Comparison of ENCODE assay signal across 8 mouse cellular contexts in genomic region chr10:78159906-78160305, GRCm38 (mm10). TPM values are rescaled to one million over a fixed set of nuclear protein-coding genes. Genes with fewer than 3 reads are reported as not detected.
DNase-seq lines count a peak whose midpoint lies in the region; ATAC-seq and TF ChIP-seq lines count a peak whose summit lies in the region.

No protein-coding gene starts in this region.

- H3K79me2 ChIP-seq in MEL (ENCODE audit: control insufficient read depth, insufficient read depth, low read length, poor library complexity): no peaks in the 10 kb centered on the region

- TF ChIP-seq EP300 in MEL (IDR thresholded peaks at IDR 0.05; ENCODE audit: low read depth in 1 of 2, low read length in 2 of 2): no peak
- no peak for TF ChIP-seq EP300 in lung, postnatal 0 days (IDR thresholded peaks at IDR 0.05)

- peak overlapping the region; percentile 13 for H3K9ac ChIP-seq in MEL (ENCODE audit: control insufficient read depth, low read depth, low read length, poor library complexity, severe bottlenecking)
- H3K9ac ChIP-seq in lung, postnatal 0 days (replicated peaks; ENCODE audit: low read depth): no peak overlapping the region

- peak; percentile 89 for TF ChIP-seq RAD21 in MEL (IDR thresholded peaks at IDR 0.05; ENCODE audit: low read depth, low read length)

- TF ChIP-seq CTCF in MEL (IDR thresholded peaks at IDR 0.05 in 2 of 3, conservative IDR thresholded peaks at IDR 0.05 in 1 of 3; ENCODE audit: control insufficient read depth in 1 of 3, insufficient read depth in 1 of 3, low read depth in 2 of 3, low read length in 3 of 3, poor library complexity in 1 of 3, severe bottlenecking in 1 of 3): peak; percentile 80 to 97 (median 91)
- TF ChIP-seq CTCF in lung, postnatal 0 days (IDR thresholded peaks at IDR 0.05): peak; percentile 97

- WGBS in hindbrain, embryonic 10.5 days: 2% methylated on average over 7 of the region's 7 CpGs
- WGBS in lung, postnatal 0 days: 8% methylated on average over 7 of the region's 7 CpGs

- peak; percentile 83 for DNase-seq in MEL (ENCODE audit: low read depth, low spot score)
- peak; percentile 86 for DNase-seq in cerebellum, adult 8-10 months
- peak; percentile 86 for DNase-seq in forelimb bud, embryonic 11.5 days (ENCODE audit: low read depth, low spot score)
- peak; percentile 84 for DNase-seq in hindbrain, embryonic 10.5 days (ENCODE audit: low spot score)
- peak; percentile 76 for DNase-seq in layer of hippocampus, adult 9-11 months
- peak; percentile 92 for DNase-seq in lung, postnatal 0 days (ENCODE audit: low spot score)
- peak; percentile 69 for DNase-seq in ovary, postnatal 10 days (ENCODE audit: low spot score)
- DNase-seq in thymus, postnatal 0 days (ENCODE audit: low spot score): peak; percentile 80

- TF ChIP-seq POLR2A in MEL (IDR thresholded peaks at IDR 0.05; ENCODE audit: control insufficient read depth in 1 of 2, insufficient read depth in 1 of 2, low read depth in 1 of 2, low read length in 2 of 2, poor library complexity in 1 of 2): peak in 1 of 2 experiments; percentile 25; a peak in 1 of 4 replicates

- no peaks in the 10 kb centered on the region for H3K9me3 ChIP-seq in MEL (replicated peaks; ENCODE audit: insufficient read depth, low read length)
- H3K9me3 ChIP-seq in hindbrain, embryonic 10.5 days: no peaks in the 10 kb centered on the region
- no peaks in the 10 kb centered on the region for H3K9me3 ChIP-seq in lung, postnatal 0 days (ENCODE audit: low read length)

- H3K36me3 ChIP-seq in MEL (ENCODE audit: control insufficient read depth in 1 of 2, insufficient read depth in 2 of 2, low read length in 2 of 2): no peaks in the 10 kb centered on the region
- H3K36me3 ChIP-seq in hindbrain, embryonic 10.5 days: peaks cover 41% of the 10 kb centered on the region
- 0 out of 2 replicates have a peak, but pooled peaks cover 6% of the 10 kb centered on the region for H3K36me3 ChIP-seq in lung, postnatal 0 days (ENCODE audit: insufficient read depth, low read length)

- peak; percentile 77 for ATAC-seq in lung, postnatal 0 days

- no peak overlapping the region for H3K27ac ChIP-seq in MEL (ENCODE audit: control insufficient read depth, low read depth, low read length)
- H3K27ac ChIP-seq in hindbrain, embryonic 10.5 days: 0 out of 2 replicates have a peak overlapping the region, but pooled peaks have one; percentile 4
- peak overlapping the region; percentile 59; the same call in 1 of the 2 replicates for H3K27ac ChIP-seq in lung, postnatal 0 days (ENCODE audit: low read length)

- peak overlapping the region; percentile 46 for H3K4me2 ChIP-seq in lung, postnatal 0 days (replicated peaks; ENCODE audit: low read depth, low read length)

- H3K27me3 ChIP-seq in MEL (ENCODE audit: control insufficient read depth in 1 of 2, insufficient read depth in 2 of 2, low read length in 2 of 2): no peaks in the 10 kb centered on the region
- H3K27me3 ChIP-seq in hindbrain, embryonic 10.5 days (ENCODE audit: insufficient read depth, poor library complexity, severe bottlenecking): no peaks in the 10 kb centered on the region
- no peaks in the 10 kb centered on the region for H3K27me3 ChIP-seq in lung, postnatal 0 days (replicated peaks; ENCODE audit: insufficient read depth, low read length)

- peak overlapping the region; percentile 42 to 48 for H3K4me3 ChIP-seq in MEL (ENCODE audit: control insufficient read depth in 1 of 2, insufficient read depth in 1 of 2, low read depth in 2 of 2, low read length in 2 of 2)
- peak overlapping the region; percentile 24; the same call in 1 of the 2 replicates for H3K4me3 ChIP-seq in hindbrain, embryonic 10.5 days
- H3K4me3 ChIP-seq in lung, postnatal 0 days (ENCODE audit: low read depth, low read length): no peak overlapping the region

- H3K4me1 ChIP-seq in MEL (ENCODE audit: control insufficient read depth in 1 of 2, insufficient read depth in 2 of 2, low read length in 2 of 2): no peaks in the 10 kb centered on the region
- peaks cover 9% of the 10 kb centered on the region for H3K4me1 ChIP-seq in hindbrain, embryonic 10.5 days (replicated peaks)
- peaks cover 7% of the 10 kb centered on the region for H3K4me1 ChIP-seq in lung, postnatal 0 days (ENCODE audit: insufficient read depth, low read depth, low read length)

TF ChIP-seq in MEL, 35 proteins besides CTCF, POLR2A, EP300 and RAD21:
- TF ChIP-seq SMC3 (IDR thresholded peaks at IDR 0.05; ENCODE audit: low read depth, low read length) (peak; percentile 92), SIN3A (IDR thresholded peaks at IDR 0.05; ENCODE audit: low read length) (0 out of 2 replicates have a peak, but pooled peaks have one; percentile 26), ZC3H11A (IDR thresholded peaks at IDR 0.05; ENCODE audit: low read depth, low read length) (peak; percentile 77), MEF2A (IDR thresholded peaks at IDR 0.05; ENCODE audit: extremely low read depth, insufficient replicate concordance, low read depth, low read length, poor library complexity, severe bottlenecking) (no peak), ELF1 (IDR thresholded peaks at IDR 0.05; ENCODE audit: low read depth, low read length) (no peak), HCFC1 (IDR thresholded peaks at IDR 0.05; ENCODE audit: low read depth, low read length) (0 out of 2 replicates have a peak, but pooled peaks have one; percentile 31), BHLHE40 (IDR thresholded peaks at IDR 0.05; ENCODE audit: borderline replicate concordance, low read depth, low read length) (0 out of 2 replicates have a peak, but pooled peaks have one; percentile 18)

RNA-seq across cellular contexts. Expression of gene D10Jhu81e, which starts 9.7 kb away (rescaled TPM):
- 44.8 and 50.6 TPM in 2 replicates for total RNA-seq in MEL (2012; rRNA removed)
- 10 to 100 TPM in 1 of 2 experiments, not detected in 1; 57.4 TPM for polyA plus RNA-seq in MEL (2012; ENCODE audit: insufficient read depth in 1 of 2, insufficient read length in 2 of 2, low read depth in 1 of 2, low replicate concordance in 2 of 2, missing spikeins in 1 of 2)
- polyA plus RNA-seq in hindbrain, embryonic 10.5 days (2016; fragmentation: Nextera tagmentation; extraction: Ambion mirVana): 17.1 and 28.7 TPM in 2 replicates
- 24.8 and 27.0 TPM in 2 replicates for polyA plus RNA-seq in lung, postnatal 0 days (2015; fragmentation: Nextera tagmentation; extraction: Ambion mirVana)
- polyA plus RNA-seq in thymus, postnatal 0 days (2015; fragmentation: Nextera tagmentation; extraction: Ambion mirVana): 28.9 and 31.2 TPM in 2 replicates

RNA-seq across cellular contexts. Expression of gene Pwp2, which starts 25.0 kb away (rescaled TPM):
- 73.8 and 91.5 TPM in 2 replicates for total RNA-seq in MEL (2012; rRNA removed)
- 10 to 100 TPM; 49.6 to 62.4 TPM for polyA plus RNA-seq in MEL (2012; ENCODE audit: insufficient read depth in 1 of 2, insufficient read length in 2 of 2, low read depth in 1 of 2, low replicate concordance in 2 of 2, missing spikeins in 1 of 2)
- polyA plus RNA-seq in hindbrain, embryonic 10.5 days (2016; fragmentation: Nextera tagmentation; extraction: Ambion mirVana): 23.3 and 27.0 TPM in 2 replicates
- 5.8 and 6.4 TPM in 2 replicates for polyA plus RNA-seq in lung, postnatal 0 days (2015; fragmentation: Nextera tagmentation; extraction: Ambion mirVana)
- 18.1 and 18.7 TPM in 2 replicates for polyA plus RNA-seq in thymus, postnatal 0 days (2015; fragmentation: Nextera tagmentation; extraction: Ambion mirVana)
